Mouse (Mus musculus) stomach, postnatal 0 days (tissue): ENCODE data around the gene Pex19.

ENCODE experiments used
- CTCF ChIP-seq: IDR thresholded peaks from 2 replicates; pipeline ENCODE4 v1.5.1; 2016; ENCODE audit warnings: antibody characterized with exemption, low read depth, mild to moderate bottlenecking, moderate library complexity
- EP300 ChIP-seq: optimal IDR thresholded peaks from 2 replicates; pipeline ENCODE3; 2016; ENCODE audit warnings: antibody characterized with exemption

GRCm38 (mm10) chr1:172094295-172094694 is 32.3 kb upstream of the Pex19 start:
- TF ChIP-seq CTCF (no peak), EP300 (no peak)
